Mouse (Mus musculus): ENCODE results near the gene Selenop.

GRCm38 (mm10) chr15:3236338-3236737 lies 32.0 kb upstream of the Selenop start:
- TF ChIP-seq RAD21 (IDR thresholded peaks at IDR 0.05; ENCODE audit: low read depth, low read length) (no peak), EP300 (IDR thresholded peaks at IDR 0.05; ENCODE audit: low read depth in 1 of 2, low read length in 2 of 2) (no peak), CTCF (IDR thresholded peaks at IDR 0.05 in 2 of 3, conservative IDR thresholded peaks at IDR 0.05 in 1 of 3; ENCODE audit: control insufficient read depth in 1 of 3, insufficient read depth in 1 of 3, low read depth in 2 of 3, low read length in 3 of 3, poor library complexity in 1 of 3, severe bottlenecking in 1 of 3) (no peak), POLR2A (IDR thresholded peaks at IDR 0.05; ENCODE audit: control insufficient read depth in 1 of 2, insufficient read depth in 1 of 2, low read depth in 1 of 2, low read length in 2 of 2, poor library complexity in 1 of 2) (no peak), POLR2AphosphoS5 (IDR thresholded peaks at IDR 0.05; ENCODE audit: borderline replicate concordance, low read depth, low read length) (no peak), BHLHE40 (IDR thresholded peaks at IDR 0.05; ENCODE audit: borderline replicate concordance, low read depth, low read length) (no peak)

Measured in MEL (cell line).